Mouse (Mus musculus): ENCODE results near the gene Gm10310. TPM values are rescaled to one million over a fixed set of nuclear protein-coding genes. Genes with fewer than 3 reads are reported as not detected.
"Not testable (repeated sequence)": the region's sequence is repeated elsewhere in the genome, so short reads cannot be mapped to it uniquely, and the experiment has no call there.

Gene Gm10310
- not detected in 2 replicates for total RNA-seq (2012; rRNA removed)
- total RNA-seq (2014; rRNA removed): not detected in 2 replicates
- polyA plus RNA-seq (2012; ENCODE audit: insufficient read length, low read depth): not detected in 2 replicates

DNA sequence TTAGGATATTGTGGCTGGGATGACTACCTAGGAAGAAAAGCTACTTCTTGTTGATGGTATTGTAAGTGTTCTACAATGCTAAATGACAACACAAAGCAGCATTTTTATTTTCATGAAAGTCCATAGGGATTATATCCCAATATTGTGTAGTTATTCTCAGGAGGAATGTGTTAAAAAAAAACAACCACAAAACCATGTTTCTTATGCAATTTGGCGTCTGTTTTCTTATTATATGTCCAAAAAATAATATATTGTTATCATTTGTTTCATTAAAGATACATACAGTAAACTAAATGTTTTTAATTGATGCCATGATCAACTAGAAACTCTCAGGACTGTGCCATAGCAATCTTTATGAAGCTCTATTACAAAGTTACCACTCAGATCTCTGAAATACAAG, at the start of gene Gm10310:
Gene Gm10310 (minus strand): TSS at position 101 of the 400 bp plus-strand sequence.
- H3K27ac ChIP-seq (ENCODE audit: insufficient read depth, low read depth); H3K9me3 ChIP-seq (replicated peaks; ENCODE audit: low read length); DNase-seq (ENCODE audit: extremely low read depth); H3K9ac ChIP-seq (ENCODE audit: insufficient read depth, low read depth); H3K36me3 ChIP-seq (replicated peaks in 1 of 2; ENCODE audit: control insufficient read depth in 1 of 2, insufficient read depth in 1 of 2, low read length in 1 of 2); H3K4me3 ChIP-seq (replicated peaks in 1 of 3; ENCODE audit: low read depth in 2 of 3, low read length in 2 of 3, poor library complexity in 1 of 3); H3K4me2 ChIP-seq (ENCODE audit: insufficient read depth, low read depth, poor library complexity, severe bottlenecking); H3K4me1 ChIP-seq (ENCODE audit: control insufficient read depth in 1 of 2, insufficient read depth in 2 of 2); H3K79me2 ChIP-seq (replicated peaks; ENCODE audit: control insufficient read depth, extremely low read depth, insufficient read depth, poor library complexity, severe bottlenecking); H3K27me3 ChIP-seq (replicated peaks); dilution Hi-C loops (cut with MboI; ENCODE audit: extremely low pct_ligation_motif_present, extremely low pct_unique_long_range_greater_than_20kb, low sequenced_read_pairs): not testable (repeated sequence)
- in situ Hi-C loops (cut with MboI; ENCODE audit: low pct_ligation_motif_present, low pct_unique_long_range_greater_than_20kb, low sequenced_read_pairs): loop anchor here (25.0 kb wide), 1 partner anchor 102 kb away; no protein-coding TSS in a partner anchor

DNA sequence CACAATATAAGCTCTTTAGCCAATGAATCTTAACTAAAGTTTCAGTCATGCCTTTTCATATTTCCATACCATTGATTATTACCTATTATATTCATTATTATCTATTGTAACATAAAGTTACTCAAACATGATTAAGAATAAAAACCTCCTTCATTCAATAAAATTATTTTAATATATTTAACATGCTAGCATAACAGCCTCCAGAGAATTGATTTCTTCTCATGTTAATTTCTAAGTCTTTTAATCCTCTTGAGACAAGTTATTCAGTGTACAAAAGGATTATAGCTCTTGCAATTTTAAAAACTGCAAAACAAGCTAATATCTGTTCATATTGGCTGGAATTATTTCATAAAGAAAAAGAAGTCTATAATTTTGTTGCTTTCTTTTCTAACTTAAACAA, 45.2 kb upstream of the Gm10310 start, which contains the start of gene Olfr821:
Gene Olfr821 (plus strand): TSS at position 301 of the 400 bp plus-strand sequence.
- H3K27ac ChIP-seq (ENCODE audit: insufficient read depth, low read depth): no peak within 1 kb of the TSS
- no peaks in the 10 kb centered on the region for H3K79me2 ChIP-seq (replicated peaks; ENCODE audit: control insufficient read depth, extremely low read depth, insufficient read depth, poor library complexity, severe bottlenecking)
- H3K36me3 ChIP-seq (replicated peaks in 1 of 2; ENCODE audit: control insufficient read depth in 1 of 2, insufficient read depth in 1 of 2, low read length in 1 of 2): no peaks in the 10 kb centered on the region
- H3K27me3 ChIP-seq (replicated peaks): no peaks in the 10 kb centered on the region
- TF ChIP-seq MXI1 (IDR thresholded peaks at IDR 0.05; ENCODE audit: low read depth, low read length) (no peak), ZKSCAN1 (IDR thresholded peaks at IDR 0.05; ENCODE audit: borderline replicate concordance, low read depth, low read length) (no peak), E2F4 (IDR thresholded peaks at IDR 0.05; ENCODE audit: insufficient replicate concordance, low read depth, low read length) (no peak), RCOR1 (conservative IDR thresholded peaks at IDR 0.05; ENCODE audit: low read depth, low read length) (no peak), ZNF384 (IDR thresholded peaks at IDR 0.05; ENCODE audit: low read depth, low read length) (no peak), CHD1 (IDR thresholded peaks at IDR 0.05; ENCODE audit: low read depth, low read length) (no peak), MEF2A (IDR thresholded peaks at IDR 0.05; ENCODE audit: borderline replicate concordance, low read depth, low read length) (no peak), POLR2A (IDR thresholded peaks at IDR 0.05; ENCODE audit: low read depth, low read length) (no peak), ETS1 (conservative IDR thresholded peaks at IDR 0.05; ENCODE audit: low read depth, low read length) (no peak), GABPA (IDR thresholded peaks at IDR 0.05; ENCODE audit: insufficient replicate concordance, low read depth, low read length) (no peak), EP300 (IDR thresholded peaks at IDR 0.05; ENCODE audit: low read length) (no peak), JUN (IDR thresholded peaks at IDR 0.05; ENCODE audit: insufficient read depth, low read depth, low read length) (no peak), KAT2A (IDR thresholded peaks at IDR 0.05; ENCODE audit: insufficient replicate concordance, low read length) (no peak), CHD2 (IDR thresholded peaks at IDR 0.05; ENCODE audit: low read length) (no peak), HCFC1 (IDR thresholded peaks at IDR 0.05; ENCODE audit: low read depth, low read length) (no peak)
- H3K4me2 ChIP-seq (ENCODE audit: insufficient read depth, low read depth, poor library complexity, severe bottlenecking): no peak within 1 kb of the TSS
- dilution Hi-C loops (cut with MboI; ENCODE audit: extremely low pct_ligation_motif_present, extremely low pct_unique_long_range_greater_than_20kb, low sequenced_read_pairs): no loop called here
- H3K4me3 ChIP-seq (replicated peaks in 1 of 3; ENCODE audit: low read depth in 2 of 3, low read length in 2 of 3, poor library complexity in 1 of 3): no peak within 1 kb of the TSS
- no peaks in the 10 kb centered on the region for H3K9me3 ChIP-seq (replicated peaks; ENCODE audit: low read length)
- DNase-seq (ENCODE audit: extremely low read depth): no peak
- no peak within 1 kb of the TSS for H3K9ac ChIP-seq (ENCODE audit: insufficient read depth, low read depth)
- in situ Hi-C loops (cut with MboI; ENCODE audit: low pct_ligation_motif_present, low pct_unique_long_range_greater_than_20kb, low sequenced_read_pairs): no loop called here
- no peaks in the 10 kb centered on the region for H3K4me1 ChIP-seq (ENCODE audit: control insufficient read depth in 1 of 2, insufficient read depth in 2 of 2)
